Mouse (Mus musculus) cerebellum, adult 2 months (tissue): ENCODE results near the gene Ccer2. TPM values are rescaled to one million over a fixed set of nuclear protein-coding genes. Genes with fewer than 3 reads are reported as not detected.

ENCODE experiments used
- DNase-seq, 2 experiments: peaks; one replicate each; pipeline ENCODE4 v3.0.0; 2021
- H3K27ac ChIP-seq: fragments of 200-500 bp; 2 replicates; pipeline ENCODE4 v1.5.1; 2012; ENCODE audit warnings: low read length, control low read depth, inconsistent platforms; ENCODE audit not compliant: insufficient read depth
- H3K27me3 ChIP-seq: fragments of 200-500 bp; 2 replicates; pipeline ENCODE4 v1.6.1; 2012; ENCODE audit warnings: inconsistent platforms, mild to moderate bottlenecking, low read length, moderate library complexity; ENCODE audit not compliant: control insufficient read depth, insufficient read depth
- H3K4me1 ChIP-seq: fragments of 200-500 bp; 2 replicates; pipeline ENCODE4 v1.6.1; 2011; ENCODE audit warnings: low read length; ENCODE audit not compliant: control insufficient read depth, insufficient read depth
- H3K4me3 ChIP-seq: fragments of 200-500 bp; replicated peaks from 2 replicates; pipeline ENCODE3; 2011; ENCODE audit warnings: mild to moderate bottlenecking, low read depth, low read length, control low read depth; ENCODE audit not compliant: insufficient read depth
- CTCF ChIP-seq: fragments of 200-500 bp; IDR thresholded peaks from 2 replicates; pipeline ENCODE4 v1.5.1; 2011; ENCODE audit warnings: low read depth, mild to moderate bottlenecking, control low read depth, low read length, moderate library complexity, borderline replicate concordance; ENCODE audit not compliant: insufficient read depth
- POLR2A ChIP-seq: fragments of 200-500 bp; IDR thresholded peaks from 2 replicates; pipeline ENCODE4 v1.6.1; 2011; ENCODE audit warnings: low read length, control low read depth, borderline replicate concordance; ENCODE audit not compliant: insufficient read depth
- WGBS: fragments of 180-500 bp; shearing (Covaris S2); methylation state at CpG from one replicate; pipeline ENCODE4 v1.1.7; 2018; 5-methylcytosine and 5-hydroxymethylcytosine counted together
- polyA plus RNA-seq: library from polyadenylated mRNA; depleted of rRNA; stranded (reverse); fragments of >200 nt; gene quantifications from 2 replicates; pipeline ENCODE4 v1.2.3, GENCODE M21; 2012; rRNA removed

The Ccer2 gene
- polyA plus RNA-seq = 1.6 and 3.1 TPM in 2 replicates

- H3K4me3 ChIP-seq = no peak within 1 kb of the TSS
- no peak within 1 kb of the TSS for H3K27ac ChIP-seq
- DNase-seq = no peak
- no peaks in the 10 kb centered on the region; the same call in 1 of the 2 replicates for H3K27me3 ChIP-seq
- no peaks in the 10 kb centered on the region; the same call in 1 of the 2 replicates for H3K4me1 ChIP-seq
- 4% methylated on average over 17 of the region's 17 CpGs for WGBS
- TF ChIP-seq POLR2A (no peak), CTCF (no peak)
These were observed at the start of gene Ccer2 for GRCm38 (mm10) chr7:28756079-28756478. Gene Ccer2 (plus strand): TSS chr7:28756174.

DNA sequence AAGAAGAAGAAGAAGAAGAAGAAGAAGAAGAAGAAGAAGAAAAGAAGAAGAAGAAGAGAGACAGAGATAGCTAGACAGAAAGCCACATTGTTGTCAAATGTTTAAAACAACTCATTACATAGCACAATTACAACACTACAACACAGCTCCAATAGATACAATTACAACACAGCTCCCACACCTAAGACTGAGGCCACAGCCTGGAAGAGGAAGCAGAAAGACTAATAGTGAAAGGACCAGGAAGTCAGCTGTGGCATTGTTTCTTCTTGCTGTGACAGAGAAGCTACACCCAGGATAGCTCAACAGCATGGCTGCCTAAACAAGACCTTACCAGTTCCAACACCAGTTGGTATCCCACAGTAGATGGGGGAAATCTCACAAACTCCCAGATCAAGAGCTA, 46.5 kb upstream of the Ccer2 start:
- Histone ChIP-seq H3K27me3 (no peaks in the 10 kb centered on the region; the same call in 1 of the 2 replicates), H3K27ac (no peak overlapping the region), H3K4me1 (no peaks in the 10 kb centered on the region), H3K4me3 (no peak overlapping the region)
- TF ChIP-seq POLR2A = no peak
- DNase-seq = no peak

GRCm38 (mm10) chr7:28710962-28711361, 45.0 kb upstream of the Ccer2 start:
- no peak overlapping the region for H3K27ac ChIP-seq
- H3K4me1 ChIP-seq = no peaks in the 10 kb centered on the region
- 66% methylated on average over 3 of the region's 3 CpGs for WGBS
- TF ChIP-seq CTCF (no peak), POLR2A (no peak)
- H3K27me3 ChIP-seq = no peaks in the 10 kb centered on the region; the same call in 1 of the 2 replicates
- H3K4me3 ChIP-seq = no peak overlapping the region
- DNase-seq = no peak

DNA sequence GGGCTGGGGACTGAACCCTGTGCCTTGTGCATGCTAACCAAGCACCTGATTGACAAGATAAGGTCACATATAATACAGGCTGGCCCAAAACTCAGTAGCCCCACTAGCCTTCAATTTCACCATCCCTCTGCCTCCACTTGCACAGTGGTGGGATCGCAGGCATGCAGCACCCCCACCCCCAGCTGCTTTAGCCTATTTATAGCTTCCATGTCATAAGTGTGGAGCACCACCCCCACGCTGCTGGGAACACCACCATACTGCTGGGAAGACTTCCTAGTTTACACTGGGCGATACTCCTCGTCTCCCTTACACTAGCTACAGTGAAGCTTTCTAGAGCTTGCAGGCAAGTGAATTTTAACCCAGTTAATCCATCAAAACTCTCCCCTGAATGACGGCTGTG, 41.3 kb upstream of the Ccer2 start:
- TF ChIP-seq POLR2A (no peak), CTCF (no peak)
- H3K27ac ChIP-seq = no peak overlapping the region

DNA sequence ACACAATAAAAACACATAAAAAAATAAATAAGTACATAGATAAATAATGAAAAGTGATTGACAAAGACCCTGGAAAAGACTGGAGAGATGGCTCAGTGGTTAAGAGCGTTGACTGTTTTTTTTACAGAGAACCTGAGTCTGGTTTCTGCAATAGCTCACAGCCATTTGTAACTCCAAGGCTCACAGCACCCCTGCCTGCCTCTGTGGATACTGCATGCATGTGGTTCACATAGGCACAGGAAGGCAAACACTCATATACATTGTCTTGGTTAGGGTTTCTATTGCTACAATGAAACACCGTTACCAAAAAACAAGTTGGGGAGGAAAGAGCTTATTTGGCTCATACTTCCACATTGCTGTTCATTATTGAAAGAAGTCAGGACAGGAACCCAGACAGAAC, 40.4 kb upstream of the Ccer2 start:
- WGBS = 98% methylated on average over 2 of the region's 2 CpGs
- H3K4me1 ChIP-seq = no peaks in the 10 kb centered on the region
- DNase-seq = no peak

More for the DNA sequence above, 41.3 kb upstream of the Ccer2 start:
- Histone ChIP-seq H3K27me3 (no peaks in the 10 kb centered on the region; the same call in 1 of the 2 replicates), H3K4me1 (no peaks in the 10 kb centered on the region), H3K4me3 (no peak overlapping the region)
- no peak for DNase-seq
- 91% methylated on average over 5 of the region's 5 CpGs for WGBS

DNA sequence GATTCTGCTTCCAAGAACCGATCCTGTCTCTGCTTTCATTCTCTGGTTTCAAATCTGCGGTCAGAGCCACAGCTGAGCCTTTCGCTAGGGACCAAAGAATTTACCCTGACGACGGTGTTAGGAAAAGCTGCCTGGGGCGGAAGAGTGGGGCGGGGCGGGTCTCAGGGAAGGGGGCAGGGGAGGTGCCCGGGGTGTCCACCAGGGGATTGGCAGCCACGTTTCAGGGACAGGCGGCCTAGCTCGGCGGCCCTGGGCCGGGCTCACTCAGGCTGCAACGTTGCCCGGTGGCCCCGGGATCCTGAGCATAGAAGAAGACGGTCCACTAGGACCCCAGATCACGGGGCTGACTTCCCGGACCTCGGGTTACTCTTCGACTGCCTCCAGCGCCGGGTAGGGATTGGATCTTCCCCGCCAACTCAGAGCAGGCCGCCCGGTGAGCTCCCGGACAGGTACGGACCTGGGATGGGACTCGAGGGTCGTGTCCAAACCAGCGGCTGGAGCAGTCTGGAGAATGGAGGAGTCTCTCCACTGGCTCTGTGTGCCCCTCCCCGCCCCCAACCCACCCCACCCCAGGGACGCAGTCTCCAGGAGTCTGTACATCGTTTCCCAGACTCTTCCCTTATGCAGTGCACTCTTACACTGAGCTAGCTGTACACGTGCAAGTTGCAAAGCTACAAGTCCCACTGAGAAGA, 39.2 kb upstream of the Ccer2 start, which contains the start of gene Fbxo17:
TSS of gene Fbxo17 (plus strand) at position 215 of the 692 bp plus-strand sequence.
- DNase-seq = peak; percentile 50 to 67
- Histone ChIP-seq H3K27me3 (no peaks in the 10 kb centered on the region), H3K27ac (no peak within 1 kb of the TSS), H3K4me1 (peaks cover 3% of the 10 kb centered on the region; the same call in 1 of the 2 replicates), H3K4me3 (peak within 1 kb of the TSS; percentile 60)
- TF ChIP-seq POLR2A (no peak), CTCF (no peak)
- 3% methylated on average over 36 of the region's 36 CpGs for WGBS

More for the DNA sequence above, 40.4 kb upstream of the Ccer2 start:
- no peak overlapping the region for H3K4me3 ChIP-seq
- H3K27me3 ChIP-seq = no peaks in the 10 kb centered on the region
- H3K27ac ChIP-seq = no peak overlapping the region
- TF ChIP-seq POLR2A = no peak

- Histone ChIP-seq H3K4me3 (no peak overlapping the region), H3K4me1 (peaks cover 3% of the 10 kb centered on the region; the same call in 1 of the 2 replicates), H3K27ac (no peak overlapping the region), H3K27me3 (no peaks in the 10 kb centered on the region)
- no peak for DNase-seq
- TF ChIP-seq POLR2A = no peak
- no peak for TF ChIP-seq CTCF
- 93% methylated on average over 10 of the region's 10 CpGs for WGBS
These were observed 38.2 kb upstream of the Ccer2 start for GRCm38 (mm10) chr7:28717726-28718125.

GRCm38 (mm10) chr7:28719159-28719558, 36.8 kb upstream of the Ccer2 start:
- WGBS = 63% methylated on average over 4 of the region's 4 CpGs
- no peak for DNase-seq
- Histone ChIP-seq H3K27me3 (no peaks in the 10 kb centered on the region), H3K27ac (no peak overlapping the region), H3K4me3 (no peak overlapping the region), H3K4me1 (peaks cover 3% of the 10 kb centered on the region; the same call in 1 of the 2 replicates)
- TF ChIP-seq CTCF = no peak
- no peak for TF ChIP-seq POLR2A
